Mouse (Mus musculus): ENCODE measurements around the gene Pik3ca. TPM values are rescaled to one million over a fixed set of nuclear protein-coding genes. Genes with fewer than 3 reads are reported as not detected.

Pik3ca gene
- polyA plus RNA-seq, 1 experiment from 2014 or later: 8.2 TPM

DNA sequence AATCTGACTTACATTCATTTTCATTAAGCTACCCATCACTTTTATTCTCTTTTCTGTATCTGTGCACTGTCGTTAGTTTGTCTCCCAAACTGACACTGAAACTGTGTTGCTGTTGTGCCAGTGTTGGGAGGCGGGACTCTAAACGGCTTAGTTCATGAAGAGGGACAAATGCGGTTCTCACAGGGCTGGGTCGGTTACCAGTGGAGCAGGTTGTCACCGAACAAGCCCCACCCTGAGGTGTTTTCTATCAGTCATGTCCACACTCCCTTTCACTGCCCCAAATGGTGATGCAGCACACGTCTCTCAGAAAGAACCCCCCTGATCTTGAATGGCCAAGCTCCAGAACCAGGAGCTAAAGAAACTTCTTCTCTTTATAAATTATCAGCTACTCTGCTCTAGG, 25.5 kb upstream of the Pik3ca start:
- 63% methylated on average over 7 of the region's 7 CpGs for WGBS
- no peaks in the 10 kb centered on the region for H3K4me1 ChIP-seq (ENCODE audit: control insufficient read depth, insufficient read depth, low read length)
- no peak overlapping the region for H3K9ac ChIP-seq (ENCODE audit: low read length)
- H3K4me3 ChIP-seq (replicated peaks; ENCODE audit: low read length): no peak overlapping the region
- no peaks in the 10 kb centered on the region for H3K27me3 ChIP-seq (ENCODE audit: control insufficient read depth, insufficient read depth, low read length)
- H3K36me3 ChIP-seq (ENCODE audit: control insufficient read depth, insufficient read depth, low read length): no peaks in the 10 kb centered on the region
- peak; percentile 61; the same call in 1 of the 2 replicates for ATAC-seq (ENCODE audit: insufficient read depth, low FRiP score)
- no peaks in the 10 kb centered on the region for H3K9me3 ChIP-seq (replicated peaks; ENCODE audit: control insufficient read depth, low read length)
- H3K27ac ChIP-seq (ENCODE audit: low read length): peak overlapping the region; percentile 42; the same call in 1 of the 2 replicates
- H3K4me2 ChIP-seq (ENCODE audit: low read depth, low read length): no peak overlapping the region

GRCm38 (mm10) chr3:32372470-32372869, 25.0 kb upstream of the Pik3ca start:
- 69% methylated on average over 8 of the region's 8 CpGs for WGBS
- peak; percentile 61; the same call in 1 of the 2 replicates for ATAC-seq (ENCODE audit: insufficient read depth, low FRiP score)

GRCm38 (mm10) chr3:32373236-32373635, 24.2 kb upstream of the Pik3ca start:
- no peak overlapping the region for H3K4me2 ChIP-seq (ENCODE audit: low read depth, low read length)
- no peaks in the 10 kb centered on the region for H3K9me3 ChIP-seq (replicated peaks; ENCODE audit: control insufficient read depth, low read length)
- peak; percentile 51; the same call in 1 of the 2 replicates for ATAC-seq (ENCODE audit: insufficient read depth, low FRiP score)
- peak overlapping the region; percentile 43 for H3K27ac ChIP-seq (ENCODE audit: low read length)
- no peak overlapping the region for H3K9ac ChIP-seq (ENCODE audit: low read length)
- no peaks in the 10 kb centered on the region for H3K4me1 ChIP-seq (ENCODE audit: control insufficient read depth, insufficient read depth, low read length)
- H3K36me3 ChIP-seq (ENCODE audit: control insufficient read depth, insufficient read depth, low read length): no peaks in the 10 kb centered on the region
- no peaks in the 10 kb centered on the region for H3K27me3 ChIP-seq (ENCODE audit: control insufficient read depth, insufficient read depth, low read length)
- WGBS: 73% methylated on average over 6 of the region's 6 CpGs
- no peak overlapping the region for H3K4me3 ChIP-seq (replicated peaks; ENCODE audit: low read length)

More at GRCm38 (mm10) chr3:32372470-32372869, 25.0 kb upstream of the Pik3ca start:
- Histone ChIP-seq H3K4me1 (ENCODE audit: control insufficient read depth, insufficient read depth, low read length) (no peaks in the 10 kb centered on the region), H3K27ac (ENCODE audit: low read length) (peak overlapping the region; percentile 13; the same call in 1 of the 2 replicates), H3K27me3 (ENCODE audit: control insufficient read depth, insufficient read depth, low read length) (no peaks in the 10 kb centered on the region), H3K4me2 (ENCODE audit: low read depth, low read length) (no peak overlapping the region), H3K9me3 (replicated peaks; ENCODE audit: control insufficient read depth, low read length) (no peaks in the 10 kb centered on the region), H3K36me3 (ENCODE audit: control insufficient read depth, insufficient read depth, low read length) (no peaks in the 10 kb centered on the region), H3K9ac (ENCODE audit: low read length) (no peak overlapping the region), H3K4me3 (replicated peaks; ENCODE audit: low read length) (no peak overlapping the region)

- no peaks in the 10 kb centered on the region for H3K4me1 ChIP-seq (ENCODE audit: control insufficient read depth, insufficient read depth, low read length)
- no peaks in the 10 kb centered on the region for H3K36me3 ChIP-seq (ENCODE audit: control insufficient read depth, insufficient read depth, low read length)
- no peak for ATAC-seq (ENCODE audit: insufficient read depth, low FRiP score)
- H3K27ac ChIP-seq (ENCODE audit: low read length): no peak overlapping the region
- no peak overlapping the region for H3K4me2 ChIP-seq (ENCODE audit: low read depth, low read length)
- WGBS: 47% methylated on average over 2 of the region's 2 CpGs
- no peak overlapping the region for H3K9ac ChIP-seq (ENCODE audit: low read length)
- no peaks in the 10 kb centered on the region for H3K27me3 ChIP-seq (ENCODE audit: control insufficient read depth, insufficient read depth, low read length)
- H3K9me3 ChIP-seq (replicated peaks; ENCODE audit: control insufficient read depth, low read length): peaks cover 3% of the 10 kb centered on the region; the same call in 1 of the 2 replicates
- no peak overlapping the region for H3K4me3 ChIP-seq (replicated peaks; ENCODE audit: low read length)
These were observed 17.6 kb upstream of the Pik3ca start for GRCm38 (mm10) chr3:32379891-32380290.

- Histone ChIP-seq H3K9ac (ENCODE audit: low read length) (no peak overlapping the region), H3K4me2 (ENCODE audit: low read depth, low read length) (no peak overlapping the region), H3K36me3 (ENCODE audit: control insufficient read depth, insufficient read depth, low read length) (no peaks in the 10 kb centered on the region), H3K4me1 (ENCODE audit: control insufficient read depth, insufficient read depth, low read length) (no peaks in the 10 kb centered on the region), H3K27me3 (ENCODE audit: control insufficient read depth, insufficient read depth, low read length) (no peaks in the 10 kb centered on the region), H3K4me3 (replicated peaks; ENCODE audit: low read length) (no peak overlapping the region), H3K27ac (ENCODE audit: low read length) (peak overlapping the region; percentile 62), H3K9me3 (replicated peaks; ENCODE audit: control insufficient read depth, low read length) (peaks cover 3% of the 10 kb centered on the region; the same call in 1 of the 2 replicates)
- ATAC-seq (ENCODE audit: insufficient read depth, low FRiP score): peak; percentile 84
- 53% methylated on average over 3 of the region's 3 CpGs for WGBS
These were observed 15.9 kb upstream of the Pik3ca start for GRCm38 (mm10) chr3:32381556-32381955.

DNA sequence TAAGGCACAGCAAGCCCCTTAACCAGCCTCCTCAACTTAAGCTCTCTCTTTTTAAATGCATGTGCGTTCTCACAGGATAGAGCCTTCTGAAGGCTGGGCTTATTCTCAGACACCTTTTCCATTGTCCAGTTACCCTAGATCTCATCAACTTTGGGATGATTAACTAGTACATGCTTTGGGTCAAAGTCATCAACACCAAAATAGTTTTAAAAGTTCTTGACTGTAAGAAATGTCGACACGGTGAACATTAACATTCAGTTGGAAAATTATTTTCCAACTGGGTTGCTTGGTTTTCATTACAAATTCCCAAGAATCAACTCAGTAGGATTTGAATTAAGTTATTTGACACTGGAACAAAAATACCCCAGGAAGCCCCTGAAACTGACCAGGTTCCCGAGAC, 4.6 kb upstream of the Pik3ca start:
- Histone ChIP-seq H3K9me3 (replicated peaks; ENCODE audit: control insufficient read depth, low read length) (no peaks in the 10 kb centered on the region), H3K4me2 (ENCODE audit: low read depth, low read length) (no peak overlapping the region), H3K4me1 (ENCODE audit: control insufficient read depth, insufficient read depth, low read length) (no peaks in the 10 kb centered on the region), H3K9ac (ENCODE audit: low read length) (no peak overlapping the region), H3K27ac (ENCODE audit: low read length) (no peak overlapping the region), H3K4me3 (replicated peaks; ENCODE audit: low read length) (no peak overlapping the region), H3K27me3 (ENCODE audit: control insufficient read depth, insufficient read depth, low read length) (no peaks in the 10 kb centered on the region), H3K36me3 (ENCODE audit: control insufficient read depth, insufficient read depth, low read length) (no peaks in the 10 kb centered on the region)
- 89% methylated on average over 4 of the region's 4 CpGs for WGBS
- ATAC-seq (ENCODE audit: insufficient read depth, low FRiP score): no peak

DNA sequence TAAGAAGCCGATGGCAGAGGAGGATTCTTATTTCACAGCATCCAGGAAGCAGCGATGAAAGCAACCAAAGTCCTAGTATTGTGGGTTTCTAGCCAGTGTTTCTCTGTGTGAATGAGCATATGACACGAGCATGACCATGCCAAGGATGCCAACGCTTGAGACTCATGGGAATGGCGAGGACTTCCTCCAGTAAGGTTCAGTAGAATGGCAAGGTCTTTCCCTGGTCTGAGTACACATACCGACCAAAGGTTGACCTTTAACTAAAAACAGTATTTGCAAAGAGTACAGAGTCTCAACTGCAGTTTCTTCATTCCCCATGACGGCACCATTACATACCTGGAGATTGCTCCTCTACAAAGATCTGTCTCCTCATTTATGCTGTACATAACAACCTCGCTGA, 3.5 kb upstream of the Pik3ca start:
- ATAC-seq (ENCODE audit: insufficient read depth, low FRiP score): no peak
- Histone ChIP-seq H3K27ac (ENCODE audit: low read length) (no peak overlapping the region), H3K9ac (ENCODE audit: low read length) (no peak overlapping the region), H3K4me2 (ENCODE audit: low read depth, low read length) (no peak overlapping the region), H3K36me3 (ENCODE audit: control insufficient read depth, insufficient read depth, low read length) (no peaks in the 10 kb centered on the region), H3K4me3 (replicated peaks; ENCODE audit: low read length) (no peak overlapping the region), H3K9me3 (replicated peaks; ENCODE audit: control insufficient read depth, low read length) (no peaks in the 10 kb centered on the region), H3K27me3 (ENCODE audit: control insufficient read depth, insufficient read depth, low read length) (no peaks in the 10 kb centered on the region), H3K4me1 (ENCODE audit: control insufficient read depth, insufficient read depth, low read length) (peaks cover 5% of the 10 kb centered on the region; the same call in 1 of the 2 replicates)
- 87% methylated on average over 8 of the region's 8 CpGs for WGBS

DNA sequence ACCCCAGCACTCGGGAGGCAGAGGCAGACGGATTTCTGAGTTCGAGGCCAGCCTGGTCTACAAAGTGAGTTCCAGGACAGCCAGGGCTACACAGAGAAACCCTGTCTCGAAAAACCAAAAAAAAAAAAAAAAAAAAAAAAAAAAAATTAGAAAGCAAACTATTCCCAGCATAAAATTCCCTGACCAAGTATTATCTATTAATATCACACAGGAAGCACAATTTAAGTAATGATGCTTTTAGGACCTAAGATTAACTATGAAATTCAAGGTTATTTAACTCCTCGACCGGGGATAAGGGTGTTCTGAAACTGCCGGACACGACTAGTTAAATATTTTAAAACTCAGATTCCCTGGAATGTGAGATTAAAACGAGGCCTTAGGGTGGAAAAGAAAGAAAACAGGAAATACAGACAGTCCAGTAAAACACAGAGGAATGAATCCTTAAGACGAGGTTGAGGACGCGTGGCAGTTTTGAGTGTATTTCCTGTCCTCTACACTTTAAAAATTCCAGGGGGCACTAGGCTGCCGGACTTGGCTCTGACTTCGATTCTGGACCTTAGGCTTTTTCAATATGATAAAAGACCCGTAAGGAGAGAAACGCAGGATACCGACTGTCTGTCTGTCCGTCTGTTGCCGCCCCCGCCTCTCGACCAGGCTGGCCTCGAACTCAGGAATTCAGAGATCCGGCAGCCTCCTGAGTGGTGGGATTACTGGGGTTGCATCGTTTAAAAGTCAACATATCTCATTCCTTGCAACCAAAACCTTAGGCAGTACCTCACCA, 1.5 kb upstream of the Pik3ca start:
- 16% methylated on average over 23 of the region's 24 CpGs for WGBS
- Histone ChIP-seq H3K4me1 (ENCODE audit: control insufficient read depth, insufficient read depth, low read length) (peaks cover 16% of the 10 kb centered on the region), H3K4me3 (replicated peaks; ENCODE audit: low read length) (peak overlapping the region; percentile 62), H3K4me2 (ENCODE audit: low read depth, low read length) (peak overlapping the region; percentile 75), H3K27me3 (ENCODE audit: control insufficient read depth, insufficient read depth, low read length) (no peaks in the 10 kb centered on the region), H3K36me3 (ENCODE audit: control insufficient read depth, insufficient read depth, low read length) (no peaks in the 10 kb centered on the region), H3K9ac (ENCODE audit: low read length) (peak overlapping the region; percentile 77), H3K27ac (ENCODE audit: low read length) (peak overlapping the region; percentile 94), H3K9me3 (replicated peaks; ENCODE audit: control insufficient read depth, low read length) (no peaks in the 10 kb centered on the region)
- ATAC-seq (ENCODE audit: insufficient read depth, low FRiP score): no peak; the same call in 1 of the 2 replicates

- no peaks in the 10 kb centered on the region for H3K36me3 ChIP-seq (ENCODE audit: control insufficient read depth, insufficient read depth, low read length)
- whole genome bisulfite sequencing: under 1% methylated on average over 56 of the region's 77 CpGs
- H3K27me3 ChIP-seq (ENCODE audit: control insufficient read depth, insufficient read depth, low read length): no peaks in the 10 kb centered on the region
- no peaks in the 10 kb centered on the region for H3K9me3 ChIP-seq (replicated peaks; ENCODE audit: control insufficient read depth, low read length)
- peak; percentile 98 for ATAC-seq (ENCODE audit: insufficient read depth, low FRiP score)
- peak overlapping the region; percentile 75 for H3K4me2 ChIP-seq (ENCODE audit: low read depth, low read length)
- H3K27ac ChIP-seq (ENCODE audit: low read length): peak overlapping the region; percentile 96
- H3K4me3 ChIP-seq (replicated peaks; ENCODE audit: low read length): peak overlapping the region; percentile 62
- peak overlapping the region; percentile 96 for H3K9ac ChIP-seq (ENCODE audit: low read length)
- peaks cover 16% of the 10 kb centered on the region for H3K4me1 ChIP-seq (ENCODE audit: control insufficient read depth, insufficient read depth, low read length)
These were observed 544 bp upstream of the Pik3ca start for GRCm38 (mm10) chr3:32396794-32397460.

Measured in stomach, embryonic 16.5 days (tissue).